Mouse (Mus musculus): ENCODE measurements around the gene Pdgfa.

- TF ChIP-seq CTCF (IDR thresholded peaks at IDR 0.05; ENCODE audit: borderline replicate concordance, control insufficient read depth, extremely low read depth, insufficient read depth, low read length, poor library complexity) (no peak), POLR2A (IDR thresholded peaks at IDR 0.05; ENCODE audit: control insufficient read depth, extremely low read depth, insufficient read depth, low read length, poor library complexity) (no peak)
These were observed 45.1 kb upstream of the Pdgfa start for GRCm38 (mm10) chr5:139042299-139042698.

Data from thymus, adult 2 months (tissue).